Mouse (Mus musculus) lung, adult 2 months (tissue): Measurements from ENCODE around the gene Tiam1.

Experiments used
- CTCF ChIP-seq: fragments of 200-500 bp; IDR thresholded peaks from 2 replicates; pipeline ENCODE4 v1.5.1; 2011; ENCODE audit warnings: mild to moderate bottlenecking, low read length, control low read depth; ENCODE audit not compliant: insufficient read depth
- POLR2A ChIP-seq: fragments of 200-500 bp; IDR thresholded peaks from 2 replicates; pipeline ENCODE4 v1.6.1; 2011; ENCODE audit warnings: low read depth, mild to moderate bottlenecking, control low read depth, low read length, borderline replicate concordance; ENCODE audit errors: extremely low read depth

DNA sequence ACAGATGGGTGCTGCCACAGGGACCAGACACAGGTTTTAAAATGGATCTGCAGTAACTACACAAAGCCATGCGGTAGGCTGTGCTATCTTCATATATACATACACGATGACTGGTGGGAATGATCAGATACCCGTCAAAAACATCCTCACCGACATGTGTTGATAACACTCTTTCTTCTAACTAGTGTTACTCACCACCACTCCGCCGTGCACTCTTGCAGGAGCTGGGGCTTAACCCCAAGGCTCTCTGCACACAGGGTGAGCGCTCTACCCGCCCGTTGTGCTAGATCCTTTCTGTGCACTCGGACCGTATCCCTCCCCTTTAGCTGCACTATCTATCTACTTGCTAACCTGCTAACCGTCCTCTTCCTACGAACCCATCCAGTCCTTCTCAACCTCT lies 335.4 kb downstream of the Tiam1 start:
- TF ChIP-seq CTCF, result no peak
- TF ChIP-seq POLR2A, result no peak
